Mouse (Mus musculus): ENCODE data around the gene Tnfrsf25.
A peak's percentile ranks its signal among the peaks of the same experiment; 100 is the strongest.

The Tnfrsf25 gene

GRCm38 (mm10) chr4:152124361-152124961 lies 8.7 kb downstream of the Tnfrsf25 start:
- DNase-seq: no peak

GRCm38 (mm10) chr4:152125161-152126025 lies 9.7 kb downstream of the Tnfrsf25 start:
- no peak for DNase-seq

DNA sequence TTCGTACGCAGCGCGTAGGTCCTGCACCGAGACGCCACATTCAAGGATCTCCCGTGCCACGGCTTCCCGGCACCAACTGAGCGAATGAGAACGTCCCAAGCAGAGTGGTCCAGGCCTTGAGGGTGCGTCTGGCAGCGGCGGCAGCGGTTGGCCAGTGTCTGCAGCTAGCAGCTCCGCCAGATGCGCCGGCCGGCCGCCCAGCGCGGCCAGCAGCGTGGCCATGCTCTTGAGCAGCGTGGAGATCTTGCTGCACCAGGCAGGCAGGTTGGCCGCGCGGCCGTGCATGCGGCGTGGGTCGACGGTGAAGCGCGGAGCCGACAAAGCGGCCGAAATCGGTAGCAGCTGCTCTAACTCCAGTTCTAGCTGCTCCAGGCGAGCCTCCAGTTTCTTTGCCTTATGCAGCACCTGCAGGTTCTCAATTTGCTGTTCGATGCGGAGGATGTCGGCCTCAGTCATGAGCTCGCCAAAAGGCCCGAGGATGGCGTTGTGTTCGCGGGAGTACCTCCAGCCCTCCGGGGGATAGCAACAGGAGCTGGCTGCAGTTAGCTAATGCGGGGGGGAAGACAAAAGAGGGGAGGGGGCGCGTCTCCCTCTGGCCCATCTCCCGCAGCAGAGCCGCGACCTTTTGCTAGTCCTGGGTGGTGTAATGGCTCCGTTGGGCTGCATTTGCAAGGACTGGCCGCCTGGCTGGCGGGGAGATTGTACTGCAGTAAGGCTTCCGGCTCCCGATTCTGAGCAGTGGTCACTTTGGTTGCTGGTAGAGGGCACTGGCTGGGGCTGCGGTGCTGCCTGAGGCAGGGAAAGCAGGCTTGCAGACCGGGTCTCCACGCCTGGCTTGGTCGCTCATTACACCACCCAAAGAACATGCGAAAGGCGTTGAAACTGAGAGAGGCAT lies 10.5 kb downstream of the Tnfrsf25 start:
- DNase-seq: no peak

- no peak for DNase-seq
These were observed 12.2 kb downstream of the Tnfrsf25 start for GRCm38 (mm10) chr4:152127884-152128283.

DNA sequence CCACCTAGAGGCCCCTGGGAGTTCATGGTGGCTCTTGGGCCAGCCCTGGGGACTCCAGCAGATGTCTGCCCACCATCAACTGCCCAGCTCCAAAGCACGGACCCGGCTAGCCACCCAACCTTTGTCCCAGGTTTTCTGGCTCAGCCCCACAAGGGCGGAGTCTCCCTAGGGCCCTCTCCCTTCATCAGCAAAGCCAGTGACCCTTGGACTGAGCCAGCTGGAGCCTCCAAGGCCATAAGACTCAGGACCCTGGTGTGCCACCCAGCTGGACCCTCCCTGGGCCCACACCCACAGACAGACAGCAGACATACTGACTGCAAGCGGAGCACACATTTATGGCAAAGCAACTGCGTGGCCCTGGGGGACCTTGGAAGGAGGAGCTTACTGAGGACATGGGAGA lies 13.1 kb downstream of the Tnfrsf25 start:
- no peak for DNase-seq

DNA sequence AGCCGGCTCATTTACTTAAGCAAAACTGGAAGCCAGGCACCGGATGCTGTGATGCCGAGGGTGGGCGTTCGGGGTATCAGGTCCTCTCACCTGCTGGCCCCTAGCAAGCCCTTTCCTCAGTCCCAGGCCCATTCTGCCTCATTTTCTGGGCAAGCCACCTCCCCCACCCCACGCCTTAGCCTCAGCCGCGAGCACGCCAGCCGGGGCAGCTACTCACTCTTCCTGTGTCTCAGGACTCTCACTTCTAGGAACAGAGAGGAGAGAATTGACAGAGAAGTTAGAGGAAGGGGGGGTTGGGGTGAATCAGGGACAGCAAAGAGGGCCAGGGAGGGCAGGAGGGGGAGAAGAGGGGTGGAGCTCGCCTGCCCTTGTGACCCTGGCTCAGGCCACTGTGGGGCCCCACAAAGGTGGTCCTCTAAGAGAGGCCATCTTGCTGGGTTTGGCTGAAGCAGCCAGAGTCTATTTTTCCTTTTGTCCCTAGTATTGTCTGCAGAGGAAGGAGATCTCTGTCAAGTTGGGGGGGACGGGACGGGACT lies 13.7 kb downstream of the Tnfrsf25 start:
- DNase-seq: no peak

DNA sequence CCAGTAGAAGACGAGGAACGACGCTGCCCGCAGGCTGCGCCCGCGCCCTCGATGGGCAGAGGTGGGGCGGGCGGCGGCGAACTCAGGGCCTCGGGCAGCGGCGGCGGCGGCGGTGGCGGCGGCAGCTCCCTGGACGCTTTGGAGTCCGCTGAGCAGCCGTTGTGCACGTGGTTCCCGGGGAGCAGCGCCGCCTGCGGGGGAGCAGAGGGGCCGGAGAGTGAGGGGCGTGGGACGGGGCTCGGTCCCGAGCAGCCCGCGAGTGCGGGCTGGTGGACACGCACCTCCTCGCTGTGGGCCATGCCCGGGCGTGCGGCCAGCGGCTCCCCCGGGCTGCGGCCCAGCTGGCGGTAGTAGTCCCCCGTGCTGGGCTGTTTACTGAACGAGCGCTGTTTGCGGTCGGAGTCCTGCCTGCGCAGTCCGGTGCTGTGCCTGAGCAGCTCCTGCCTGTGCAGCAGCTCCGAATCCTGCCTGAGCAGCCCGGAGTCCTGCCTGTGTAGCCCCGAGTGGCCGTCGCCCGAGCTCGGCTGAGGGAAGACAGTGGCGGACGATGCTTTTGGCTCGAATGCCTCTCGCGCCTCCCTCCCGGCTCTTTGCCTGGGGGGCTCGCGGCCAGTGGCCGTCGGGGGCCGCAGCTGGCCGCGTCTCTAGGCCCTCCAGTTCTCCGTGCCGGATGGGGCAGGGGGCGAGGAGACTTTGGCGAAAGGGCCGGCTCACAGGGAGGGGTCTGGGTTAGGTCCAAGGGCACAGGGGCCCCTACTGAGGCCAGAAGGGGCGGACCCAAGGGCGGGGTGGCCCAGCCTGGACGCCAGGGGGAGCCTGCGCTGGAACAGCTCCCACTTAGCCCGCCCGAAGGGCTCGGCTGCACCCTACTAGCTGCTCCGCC lies 15.3 kb downstream of the Tnfrsf25 start:
- peak; percentile 50 to 54 for DNase-seq

- no peak for DNase-seq
These were observed 16.4 kb downstream of the Tnfrsf25 start for GRCm38 (mm10) chr4:152131809-152132771.

DNA sequence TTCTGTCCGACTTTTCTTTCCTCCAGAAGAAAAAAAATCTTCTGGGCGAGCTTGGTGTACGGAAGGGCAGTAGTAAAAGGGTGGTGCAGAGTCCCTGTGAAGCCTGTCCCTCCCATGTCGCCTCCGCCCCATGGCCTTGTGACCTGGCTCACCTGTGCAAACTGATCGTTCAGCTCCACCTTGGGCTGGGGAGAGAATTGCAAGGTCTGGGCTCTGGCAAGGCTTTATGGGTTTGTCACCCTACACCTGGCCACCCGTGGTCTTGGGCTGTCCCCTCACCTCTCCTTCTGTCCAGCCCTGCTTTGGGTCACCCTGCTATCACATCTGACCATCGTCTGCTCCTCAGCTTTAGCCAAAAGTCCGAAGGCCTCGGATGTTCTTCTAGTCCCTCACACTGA lies 17.0 kb downstream of the Tnfrsf25 start:
- no peak for DNase-seq

DNA sequence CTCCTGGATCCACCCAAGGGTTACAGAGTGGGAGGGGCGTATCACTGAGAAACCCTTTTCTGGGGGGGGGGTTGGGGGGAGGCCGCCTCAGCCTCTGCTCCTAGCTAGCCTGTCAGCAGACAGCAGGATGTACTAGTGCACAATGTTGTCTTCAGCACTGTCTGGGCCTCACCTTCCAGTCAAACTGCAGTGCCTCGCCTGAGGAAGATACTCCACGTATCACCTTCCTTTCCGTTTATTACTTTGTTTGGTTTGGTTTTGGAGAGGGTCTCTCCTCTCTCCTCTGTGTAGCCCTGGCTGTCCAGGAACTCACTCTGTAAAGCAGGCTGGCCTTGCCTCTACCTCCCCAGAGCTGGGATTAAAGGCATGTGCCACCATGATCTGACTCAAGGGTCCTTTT lies 17.5 kb downstream of the Tnfrsf25 start:
- no peak for DNase-seq

GRCm38 (mm10) chr4:152134507-152134906 lies 18.8 kb downstream of the Tnfrsf25 start:
- peak; percentile 69 to 72 for DNase-seq

GRCm38 (mm10) chr4:152135363-152135762 lies 19.6 kb downstream of the Tnfrsf25 start:
- no peak for DNase-seq

- no peak for DNase-seq
These were observed 20.6 kb downstream of the Tnfrsf25 start for GRCm38 (mm10) chr4:152136112-152136875.

DNA sequence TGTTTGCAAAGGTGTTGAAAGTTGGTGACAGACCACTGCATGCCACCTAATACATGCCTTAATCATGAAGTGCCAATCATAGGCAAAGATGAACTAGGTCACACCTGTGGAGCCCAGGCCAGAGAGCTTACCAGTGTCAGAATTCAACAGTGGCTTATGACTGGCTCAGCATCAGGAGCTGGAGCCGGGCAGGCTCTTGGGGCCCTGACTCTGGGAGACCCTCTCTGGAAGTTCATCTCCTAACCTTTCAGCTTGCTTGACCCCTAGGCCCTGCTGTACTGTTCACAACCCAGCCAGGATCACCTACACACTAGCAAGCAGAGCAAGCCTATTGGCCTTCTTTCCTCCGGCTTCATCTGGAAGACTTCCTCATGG lies 21.1 kb downstream of the Tnfrsf25 start:
- no peak for DNase-seq

- peak; percentile 78 to 79 for DNase-seq
These were observed 22.9 kb downstream of the Tnfrsf25 start for GRCm38 (mm10) chr4:152138497-152139260.

- DNase-seq: peak in 1 of 2 experiments; percentile 40
These were observed 24.7 kb downstream of the Tnfrsf25 start for GRCm38 (mm10) chr4:152140441-152140840.

GRCm38 (mm10) chr4:152141521-152142135 lies 25.9 kb downstream of the Tnfrsf25 start:
- no peak for DNase-seq

DNA sequence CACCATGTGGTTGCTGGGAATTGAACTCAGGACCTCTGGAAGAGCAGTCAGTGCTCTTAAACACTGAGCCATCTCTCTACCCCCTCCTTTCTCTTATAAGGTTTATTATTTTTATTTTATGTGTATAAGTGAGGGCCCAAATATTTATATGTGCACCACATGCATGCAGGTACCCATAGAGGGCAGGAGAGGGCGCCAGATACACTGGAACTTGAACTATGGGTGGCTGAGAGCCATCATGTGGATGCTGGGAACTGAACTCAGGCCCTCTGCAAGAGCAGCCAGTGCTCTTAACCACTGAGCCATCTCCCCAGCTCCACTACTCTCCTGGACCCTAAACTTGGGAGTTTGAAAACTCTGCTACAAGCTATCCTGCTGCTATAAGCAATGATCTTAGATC lies 27.9 kb downstream of the Tnfrsf25 start:
- DNase-seq: no peak

DNA sequence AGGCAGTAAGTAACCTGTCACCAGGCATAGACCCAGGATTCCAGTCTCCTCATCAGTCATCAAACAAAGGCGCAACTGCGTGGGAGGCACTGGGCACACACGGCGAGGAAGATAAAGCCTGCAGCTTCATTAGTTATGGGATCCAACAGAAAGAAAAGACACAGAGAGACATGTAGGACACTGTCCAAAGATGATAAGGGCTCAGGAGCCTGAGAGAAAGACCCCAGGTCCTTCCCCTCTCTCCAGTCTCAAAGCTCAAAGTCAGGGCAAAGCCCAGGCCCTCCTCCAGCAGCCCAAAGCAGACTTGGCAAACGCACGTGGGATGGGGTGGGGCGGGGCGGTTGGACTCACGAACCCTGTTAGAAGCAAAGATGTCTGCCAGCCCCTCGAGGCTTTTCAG lies 29.7 kb downstream of the Tnfrsf25 start:
- DNase-seq: no peak

Data from thymus, postnatal 36 days (tissue).